Mouse (Mus musculus) ovary, postnatal 36 days (tissue): ENCODE measurements around the gene Pdia5.
A peak's percentile ranks its signal among the peaks of the same experiment; 100 is the strongest.

Experiments used
- DNase-seq: peaks from one replicate; pipeline ENCODE4 v3.0.0; 2022; ENCODE audit warnings: low spot score, mixed read lengths

Gene Pdia5

DNA sequence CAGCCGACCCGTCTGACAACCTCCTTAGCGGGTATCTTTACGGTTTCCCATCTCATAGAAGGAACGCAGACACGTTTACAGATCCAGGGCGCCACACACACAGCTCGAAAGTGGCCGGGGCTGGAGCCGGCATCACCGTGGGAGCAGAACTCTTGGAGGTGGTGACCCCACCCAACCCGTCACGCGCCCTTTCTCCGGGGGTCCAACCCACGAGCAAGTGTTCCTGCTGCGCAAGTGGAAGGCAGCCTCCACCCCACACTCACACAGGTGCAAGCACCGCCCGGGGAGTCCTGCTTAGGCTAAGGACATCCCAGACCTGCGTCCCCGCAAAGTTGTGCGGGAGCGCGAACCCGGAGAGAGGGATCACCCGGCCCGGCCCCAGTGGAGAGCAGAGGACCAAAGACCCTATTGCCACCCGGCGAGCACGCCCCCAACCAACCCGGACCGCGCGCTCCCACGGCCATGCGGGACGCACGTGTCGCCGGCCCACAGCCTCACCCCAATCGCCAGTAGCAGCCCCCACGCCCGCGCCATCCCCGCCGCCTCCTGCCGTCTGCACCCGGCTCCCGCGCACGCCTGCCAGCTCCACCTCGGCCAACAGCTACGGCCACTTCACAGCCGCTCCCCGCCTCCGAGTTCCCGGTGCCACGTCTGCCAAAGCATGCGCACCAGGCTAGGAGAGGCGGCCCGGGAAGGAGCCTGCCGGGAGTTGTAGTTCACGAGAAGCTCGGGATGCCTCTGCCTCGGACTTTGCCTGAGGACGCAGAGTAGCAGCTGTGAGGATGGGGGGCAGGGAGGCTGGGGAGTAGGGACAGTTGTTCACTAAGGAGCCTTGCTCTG lies at the start of gene Pdia5:
TSS of gene Pdia5 (minus strand) at position 643 of the 840 bp plus-strand sequence.
- DNase-seq: peak; percentile 90

GRCm38 (mm10) chr16:35539041-35539440 lies 48.4 kb upstream of the Pdia5 start:
- no peak for DNase-seq

GRCm38 (mm10) chr16:35537651-35538050 lies 47.0 kb upstream of the Pdia5 start:
- no peak for DNase-seq

DNA sequence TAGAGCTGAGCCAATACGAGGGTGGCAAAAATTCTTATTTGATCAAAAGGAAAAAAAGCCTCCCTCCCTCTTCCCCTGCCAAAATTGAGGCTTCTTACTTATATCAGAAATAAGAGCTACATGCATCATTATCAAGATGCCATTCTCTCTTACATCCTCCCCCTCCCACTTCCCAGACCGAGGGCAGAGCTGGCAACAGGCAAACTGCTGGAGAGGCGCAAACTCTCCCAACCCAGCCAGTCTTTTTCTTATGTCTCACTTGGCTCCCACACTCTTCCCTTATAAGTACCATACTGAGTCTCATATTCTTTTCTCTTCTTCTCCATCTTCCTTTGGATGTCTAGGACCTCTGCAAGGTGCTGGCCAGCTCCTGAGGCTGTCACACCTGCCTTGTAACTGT lies 44.0 kb upstream of the Pdia5 start:
- no peak for DNase-seq

DNA sequence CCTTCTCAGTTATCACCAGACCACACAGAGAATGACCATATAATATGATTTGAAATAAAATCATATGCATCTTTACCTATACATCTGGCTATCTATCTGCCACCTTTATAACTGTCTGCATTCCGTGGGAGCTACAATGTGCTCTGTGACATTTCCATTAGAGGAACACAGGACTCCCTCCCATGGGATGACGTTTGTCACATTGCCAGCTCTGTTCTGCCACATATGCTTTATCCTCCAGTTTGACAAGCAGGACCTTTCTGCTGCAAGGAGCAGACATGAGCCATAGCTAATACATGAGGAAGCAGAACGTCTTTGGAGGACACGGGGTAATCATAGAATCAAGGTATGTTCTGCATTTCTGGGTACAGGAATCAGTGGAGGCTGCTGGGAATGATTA lies 33.5 kb upstream of the Pdia5 start:
- no peak for DNase-seq

- DNase-seq: no peak
Measured at GRCm38 (mm10) chr16:35519245-35519644, 28.6 kb upstream of the Pdia5 start.

GRCm38 (mm10) chr16:35517976-35518951 lies 27.6 kb upstream of the Pdia5 start:
- DNase-seq: no peak

DNA sequence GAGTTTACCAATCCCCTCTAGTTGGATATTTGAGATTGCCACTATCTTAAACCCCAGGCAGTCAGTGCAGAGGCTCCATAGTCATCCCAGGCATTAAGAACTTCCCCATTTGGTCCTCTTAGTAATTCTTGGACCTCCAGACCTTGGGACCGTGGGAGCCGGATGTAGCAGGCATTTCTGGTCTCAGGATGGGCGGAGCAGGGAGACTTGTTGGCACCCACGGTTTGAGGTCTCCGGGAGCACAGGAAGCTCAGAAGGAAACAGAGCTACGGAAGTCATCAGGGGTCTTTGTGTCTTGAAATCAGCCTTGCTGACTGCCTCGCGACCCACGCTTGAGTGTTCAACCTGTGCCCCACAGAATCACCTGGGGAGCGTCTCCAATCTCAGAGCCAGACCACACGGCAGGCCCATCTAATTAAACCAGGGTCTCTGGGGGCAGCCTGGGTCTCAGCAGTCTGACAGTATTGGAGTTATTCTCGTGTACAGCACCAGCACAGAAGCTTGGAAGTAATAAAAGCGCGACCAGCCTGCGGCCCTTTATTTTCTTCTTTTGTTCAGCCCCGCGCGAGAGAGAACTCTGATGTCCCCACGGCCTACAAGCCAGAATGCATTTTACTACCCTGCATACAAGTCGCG lies 25.4 kb upstream of the Pdia5 start:
- DNase-seq: no peak

- DNase-seq: no peak
Measured at GRCm38 (mm10) chr16:35509331-35510070, 18.8 kb upstream of the Pdia5 start.

- no peak for DNase-seq
Measured at GRCm38 (mm10) chr16:35508581-35508980, 17.9 kb upstream of the Pdia5 start.

DNA sequence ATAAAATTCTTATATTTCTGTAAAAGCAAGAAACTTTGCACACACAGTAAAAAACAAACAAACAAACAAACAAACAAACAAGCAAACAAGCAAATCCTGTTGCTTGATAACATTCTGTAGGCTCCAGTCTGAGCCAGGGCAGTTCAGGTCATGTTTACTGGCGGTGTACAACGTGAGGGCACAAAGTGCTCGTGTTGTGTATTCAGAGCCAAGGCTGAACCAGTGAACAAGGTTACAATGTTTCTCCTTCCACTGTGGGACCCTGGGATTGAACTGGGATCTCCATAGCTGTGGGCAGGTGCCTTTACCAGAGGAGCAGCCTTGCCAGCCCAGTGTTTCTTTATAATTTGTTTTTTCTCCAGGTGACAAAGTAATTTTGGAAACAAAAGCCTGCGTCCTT lies 15.1 kb upstream of the Pdia5 start:
- no peak for DNase-seq

GRCm38 (mm10) chr16:35504266-35504665 lies 13.6 kb upstream of the Pdia5 start:
- DNase-seq: no peak

- peak; percentile 55 for DNase-seq
Measured at GRCm38 (mm10) chr16:35502456-35502855, 11.8 kb upstream of the Pdia5 start.

- no peak for DNase-seq
Measured at GRCm38 (mm10) chr16:35501106-35501760, 10.6 kb upstream of the Pdia5 start.

DNA sequence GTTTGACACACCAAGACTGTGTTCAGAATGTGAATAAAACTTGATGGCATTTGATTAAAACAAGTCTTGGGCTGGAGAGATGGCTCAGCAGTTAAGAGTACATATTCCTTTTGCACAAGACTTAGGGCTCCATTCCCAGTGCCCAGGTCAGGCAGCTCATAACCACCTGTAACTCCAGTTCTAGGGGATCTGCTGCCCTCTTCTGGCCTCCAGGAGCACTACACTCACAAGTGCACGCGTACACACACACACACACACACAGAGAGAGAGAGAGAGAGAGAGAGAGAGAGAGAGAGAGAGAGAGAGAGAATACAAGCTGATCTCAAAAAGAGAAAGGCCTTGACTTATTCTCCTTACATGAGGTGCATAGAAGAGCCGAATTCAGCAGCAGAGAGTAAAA lies 9.7 kb upstream of the Pdia5 start:
- DNase-seq: no peak

DNA sequence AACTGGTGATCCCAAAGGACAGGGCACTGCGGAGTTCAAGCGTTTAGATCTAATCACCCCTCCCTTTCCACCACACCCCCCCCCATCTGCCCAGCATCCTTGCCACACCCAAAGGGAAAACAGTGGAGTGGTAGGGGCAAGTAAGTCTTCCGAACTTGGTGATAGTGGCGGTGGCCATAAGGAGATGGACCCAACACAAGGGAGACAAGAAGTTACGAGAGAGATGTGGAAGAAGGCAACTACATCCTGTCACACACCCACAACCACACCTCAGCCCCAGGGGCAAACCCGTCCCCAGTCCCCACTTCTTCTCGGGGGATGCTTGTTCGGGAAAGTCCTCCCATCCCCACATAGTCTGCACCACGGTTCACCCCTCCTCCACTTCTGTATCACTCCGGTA lies 880 bp downstream of the Pdia5 start:
- DNase-seq: no peak

DNA sequence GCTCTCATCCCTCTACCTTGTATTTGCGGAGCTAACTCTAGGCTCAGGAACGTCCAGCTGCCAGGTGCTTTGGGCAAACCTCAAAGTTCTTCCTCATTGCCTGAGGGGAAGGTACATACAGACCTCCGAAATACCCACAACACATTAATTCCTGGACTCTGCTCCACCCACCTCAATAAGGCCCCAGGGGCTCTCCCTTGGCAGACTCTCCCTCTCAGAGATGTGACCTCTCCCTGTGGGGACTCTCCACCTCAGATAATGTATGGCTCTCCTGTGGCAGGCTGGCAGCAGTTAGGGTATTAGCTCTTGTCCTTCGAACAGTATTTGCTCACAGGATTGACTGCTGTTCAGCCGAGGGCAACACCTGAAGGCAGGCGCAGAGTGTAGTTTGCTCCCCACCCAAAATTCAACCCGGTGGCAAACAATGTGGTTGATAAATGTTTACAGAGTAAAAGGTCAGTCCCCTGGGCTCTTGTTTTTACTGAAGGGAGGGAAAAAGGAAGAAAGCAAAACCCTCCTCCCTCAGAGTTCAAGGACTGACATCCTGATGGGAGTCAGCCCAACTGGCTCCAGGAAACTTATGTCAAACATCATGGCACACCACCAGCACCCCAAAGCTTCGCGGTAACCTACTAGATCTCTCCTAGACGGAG lies 1.5 kb downstream of the Pdia5 start:
- no peak for DNase-seq

- no peak for DNase-seq
Measured at GRCm38 (mm10) chr16:35487776-35488175, 2.9 kb downstream of the Pdia5 start.

DNA sequence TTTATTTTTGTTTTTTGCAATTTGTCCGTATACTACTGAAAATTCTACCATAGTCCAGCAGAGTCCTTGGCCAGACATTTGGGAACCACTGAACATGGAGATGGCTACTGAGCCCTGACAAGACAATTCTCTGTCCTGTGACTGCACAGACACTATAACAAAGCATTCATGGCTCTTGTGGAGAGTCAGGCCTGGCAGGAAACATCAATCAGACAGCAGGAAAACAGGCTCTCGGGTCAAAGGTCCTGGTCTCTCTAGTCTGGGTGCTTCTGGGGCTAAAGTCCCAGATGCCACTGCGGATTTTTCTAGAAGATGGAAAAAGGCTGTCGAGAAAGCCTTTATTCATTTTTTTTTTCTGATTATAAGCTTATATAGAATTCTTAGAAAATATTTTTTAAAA lies 3.6 kb downstream of the Pdia5 start:
- no peak for DNase-seq

DNA sequence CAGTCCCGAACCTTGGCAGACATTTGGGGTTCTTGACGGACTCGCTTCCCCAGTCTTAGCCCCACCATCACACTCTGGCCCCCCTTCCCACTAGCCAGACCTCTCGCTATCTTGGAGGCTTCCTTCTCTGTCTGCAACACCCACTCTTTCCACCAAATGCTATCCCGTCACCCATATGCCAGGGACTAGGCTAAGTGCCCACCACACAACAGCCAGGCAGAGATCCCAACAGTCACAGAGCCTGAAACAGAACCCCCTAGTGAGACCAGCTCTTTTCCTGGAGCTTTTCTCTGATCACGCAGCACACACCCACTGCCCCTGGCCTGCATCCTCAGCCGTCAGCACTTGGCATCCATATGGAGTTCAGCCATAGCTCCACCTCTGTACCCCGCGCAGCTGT lies 5.0 kb downstream of the Pdia5 start:
- no peak for DNase-seq
